In genomic region chr5:148562235-148562634, GRCm38 (mm10) we compare ENCODE assay signal across 24 mouse cellular contexts. TPM values are rescaled to one million over a fixed set of nuclear protein-coding genes. Genes with fewer than 3 reads are reported as not detected.
DNase-seq lines count a peak whose midpoint lies in the region; ATAC-seq and TF ChIP-seq lines count a peak whose summit lies in the region.
"Had no signal": no experiment of that assay in that cellular context is flagged by ENCODE, and none has a peak within 500 bp of the region (broad histone marks: within the 10 kb centered on the region; RNA-seq: fewer than 3 reads in every experiment).

No protein-coding gene starts in this region.

- no peak for TF ChIP-seq CTCF in lung, postnatal 0 days (IDR thresholded peaks at IDR 0.05)

- TF ChIP-seq EP300 in lung, postnatal 0 days (IDR thresholded peaks at IDR 0.05) = 0 out of 2 replicates have a peak, but pooled peaks have one; percentile 1

- peak; percentile 35 for DNase-seq in adrenal gland, postnatal 14 days
- no peak for DNase-seq in adrenal gland, adult 18-20 months (ENCODE audit: low spot score in 2 of 2)
- peak; percentile 48 for DNase-seq in lung, postnatal 0 days (ENCODE audit: low spot score)
- no peak for DNase-seq in lung, postnatal 25 days (ENCODE audit: low spot score)
- peak; percentile 47 for DNase-seq in lung, postnatal 36 days
- no peak for DNase-seq in lung, postnatal 14 days
- DNase-seq: adrenal gland, adult 8-10 months; adrenal gland, postnatal 25 days; B cell, adult 2 months; cerebellum, adult 11-12 months; cerebellum, adult 2 months; cerebellum, adult 9-10 months; cerebellum, postnatal 10 days; cerebellum, postnatal 25 days; forebrain, postnatal 0 days had no signal

- peak; percentile 70 for ATAC-seq in lung, postnatal 0 days
- ATAC-seq: activated CD4-positive, CD25-positive, alpha-beta regulatory T cell, adult 4 months; CD4-positive, CD25-positive, alpha-beta regulatory T cell, adult 4 months; forebrain, embryonic 13.5 days; forebrain, embryonic 15.5 days; forebrain, postnatal 0 days; Patski had no signal

- H3K36me3 ChIP-seq in lung, postnatal 0 days (ENCODE audit: insufficient read depth, low read length) = no peaks in the 10 kb centered on the region
- H3K36me3 ChIP-seq: embryonic facial prominence, embryonic 10.5 days; embryonic facial prominence, embryonic 12.5 days; forebrain, embryonic 15.5 days; G1E had no signal

- no peak overlapping the region for H3K4me3 ChIP-seq in lung, postnatal 0 days (ENCODE audit: low read depth, low read length)
- H3K4me3 ChIP-seq: embryonic facial prominence, embryonic 10.5 days; embryonic facial prominence, embryonic 12.5 days; forebrain, embryonic 13.5 days; forebrain, embryonic 15.5 days had no signal

- H3K27ac ChIP-seq in lung, postnatal 0 days (ENCODE audit: low read length) = no peak overlapping the region
- H3K27ac ChIP-seq: embryonic facial prominence, embryonic 10.5 days; embryonic facial prominence, embryonic 12.5 days; forebrain, embryonic 13.5 days; forebrain, embryonic 15.5 days had no signal

- no peaks in the 10 kb centered on the region for H3K27me3 ChIP-seq in lung, postnatal 0 days (replicated peaks; ENCODE audit: insufficient read depth, low read length)
- H3K27me3 ChIP-seq: CH12.LX; embryonic facial prominence, embryonic 12.5 days; forebrain, embryonic 13.5 days; forebrain, embryonic 15.5 days; Patski had no signal

- no peaks in the 10 kb centered on the region for H3K9me3 ChIP-seq in lung, postnatal 0 days (ENCODE audit: low read length)
- H3K9me3 ChIP-seq: embryonic facial prominence, embryonic 10.5 days; embryonic facial prominence, embryonic 12.5 days; forebrain, embryonic 13.5 days; forebrain, embryonic 15.5 days; G1E had no signal

- H3K4me2 ChIP-seq in lung, postnatal 0 days (replicated peaks; ENCODE audit: low read depth, low read length) = no peak overlapping the region
- H3K4me2 ChIP-seq: embryonic facial prominence, embryonic 12.5 days; forebrain, embryonic 13.5 days; forebrain, embryonic 15.5 days had no signal

- no peak overlapping the region for H3K9ac ChIP-seq in lung, postnatal 0 days (replicated peaks; ENCODE audit: low read depth)
- H3K9ac ChIP-seq: embryonic facial prominence, embryonic 12.5 days; forebrain, embryonic 13.5 days; forebrain, embryonic 15.5 days; forebrain, postnatal 0 days had no signal

- H3K4me1 ChIP-seq in lung, postnatal 0 days (ENCODE audit: insufficient read depth, low read depth, low read length) = no peaks in the 10 kb centered on the region
- H3K4me1 ChIP-seq: embryonic facial prominence, embryonic 12.5 days; forebrain, embryonic 13.5 days; forebrain, embryonic 15.5 days had no signal

- WGBS in lung, postnatal 0 days = 55% methylated on average over 8 of the region's 8 CpGs

RNA-seq across cellular contexts. Expression of gene Ubl3, which starts 9.6 kb away (rescaled TPM):
- total RNA-seq in adrenal gland, postnatal 14 days (2021) = 119 and 123 TPM in 2 replicates
- 100 to 1,000 TPM; 152 to 163 TPM for total RNA-seq in adrenal gland, adult 18-20 months (2021)
- 161 and 165 TPM in 2 replicates for polyA plus RNA-seq in lung, postnatal 0 days (2015; fragmentation: Nextera tagmentation; extraction: Ambion mirVana)

Comparison
In these comparisons a context has a peak if more than half of its experiments do, and no peak if none do; other contexts are left out.
1. DNase-seq: peak in adrenal gland, postnatal 14 days (single experiment), lung, postnatal 0 days (single experiment) and lung, postnatal 36 days (single experiment); none in adrenal gland, adult 18-20 months (0 of 2), lung, postnatal 25 days (single experiment) and lung, postnatal 14 days (single experiment).